Mouse (Mus musculus) adrenal gland, adult 8-10 months (tissue): ENCODE data around the gene Zfyve27. TPM values are rescaled to one million over a fixed set of nuclear protein-coding genes. Genes with fewer than 3 reads are reported as not detected.

Experiments used
- DNase-seq: peaks from one replicate; pipeline ENCODE4 v3.0.0; 2022
- total RNA-seq, 4 experiments: library from RNA; stranded (reverse); gene quantifications; 2 replicates each; pipeline ENCODE4 v1.2.4; 2022

Gene Zfyve27
- 10 to 100 TPM; 53.2 to 70.1 (median 61.8) TPM for total RNA-seq

DNA sequence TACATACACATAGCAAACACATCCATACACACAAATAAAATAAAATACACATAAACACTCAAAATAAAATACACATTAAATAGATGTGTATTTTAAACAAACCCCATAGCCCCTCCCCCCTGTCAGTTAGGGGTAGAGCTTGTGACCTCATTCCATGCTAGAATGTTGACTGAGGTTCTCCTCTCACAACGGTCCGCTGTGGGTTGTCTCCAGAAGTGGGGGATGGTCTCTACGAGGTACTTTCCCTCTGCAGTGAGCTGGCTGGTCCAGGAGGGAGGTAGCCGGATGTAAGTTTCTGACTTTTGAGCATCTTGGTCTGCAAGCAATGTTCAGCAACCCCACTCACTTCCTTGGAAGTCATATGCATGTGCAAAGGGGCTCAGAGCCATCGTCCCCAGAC lies at the start of gene Zfyve27:
Gene Zfyve27 (plus strand): TSS at position 188 of the 400 bp plus-strand sequence.
- DNase-seq, result no peak

- DNase-seq, result no peak
Measured at GRCm38 (mm10) chr19:42115783-42116335, 47.9 kb upstream of the Zfyve27 start.

- DNase-seq, result no peak
Measured at GRCm38 (mm10) chr19:42118142-42118541, 45.6 kb upstream of the Zfyve27 start.

DNA sequence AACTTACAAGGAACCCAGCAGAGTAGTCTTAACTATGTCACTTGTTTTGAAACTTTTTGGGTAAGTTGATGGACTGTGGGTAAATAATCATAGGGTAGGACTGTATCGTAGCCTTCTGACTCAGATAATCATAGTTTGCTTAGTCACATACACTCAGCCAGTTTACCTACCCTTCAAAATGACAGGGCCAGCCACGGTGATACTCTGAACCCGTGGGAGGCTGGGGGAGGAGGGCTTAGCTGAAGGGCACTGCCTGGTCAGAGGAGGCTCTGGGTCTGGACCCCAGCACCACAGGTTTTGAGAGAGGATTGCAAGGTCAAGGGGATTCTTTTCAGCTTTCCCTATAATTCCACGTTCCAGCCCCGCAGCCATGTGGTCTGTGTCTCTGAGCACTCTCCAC lies 45.2 kb upstream of the Zfyve27 start:
- DNase-seq, result no peak

DNA sequence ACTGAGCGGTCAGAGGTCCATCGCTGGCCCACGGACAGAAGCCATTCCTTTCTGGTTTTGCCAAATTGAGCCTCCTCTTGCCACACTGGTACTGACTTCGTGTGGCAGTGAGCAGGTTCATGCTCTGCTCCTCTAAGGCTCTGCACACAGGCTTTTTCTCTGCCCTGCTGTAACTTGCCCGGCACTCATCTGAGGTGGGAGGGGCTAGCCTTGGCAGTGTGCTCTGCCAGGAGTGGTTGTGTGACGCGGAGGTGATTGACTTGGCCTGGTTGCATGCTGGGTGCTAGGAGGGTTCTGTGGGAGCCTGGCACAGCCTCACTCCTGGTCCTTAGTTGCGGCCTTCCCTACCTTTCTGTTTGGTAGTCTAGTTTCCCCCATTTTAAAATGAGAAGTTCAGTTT lies 43.3 kb upstream of the Zfyve27 start:
- no peak for DNase-seq

- DNase-seq, result no peak
Measured at GRCm38 (mm10) chr19:42124684-42125083, 39.1 kb upstream of the Zfyve27 start.

- no peak for DNase-seq
Measured at GRCm38 (mm10) chr19:42125501-42126218, 38.1 kb upstream of the Zfyve27 start.

GRCm38 (mm10) chr19:42126219-42126605 lies 37.5 kb upstream of the Zfyve27 start:
- DNase-seq, result peak; percentile 79

DNA sequence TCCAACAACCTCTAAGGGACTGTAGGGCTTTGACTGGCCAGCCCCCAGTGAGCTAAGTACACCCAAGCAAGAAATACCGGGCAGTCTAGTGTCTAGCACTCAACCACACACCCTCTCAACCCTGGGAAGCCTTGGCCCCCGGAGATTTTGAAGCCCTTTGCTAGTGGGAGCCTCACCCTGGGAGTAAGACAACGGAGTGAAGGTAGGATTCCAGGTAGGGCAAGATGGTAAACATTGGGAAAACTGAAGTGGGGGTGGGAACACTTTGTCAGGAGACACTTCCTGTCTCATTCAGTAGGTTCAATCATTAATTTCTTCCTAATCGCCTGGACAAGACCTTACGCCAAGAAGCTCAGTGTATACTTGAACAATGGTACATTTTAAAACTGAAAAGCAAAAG lies 36.7 kb upstream of the Zfyve27 start:
- DNase-seq, result no peak

DNA sequence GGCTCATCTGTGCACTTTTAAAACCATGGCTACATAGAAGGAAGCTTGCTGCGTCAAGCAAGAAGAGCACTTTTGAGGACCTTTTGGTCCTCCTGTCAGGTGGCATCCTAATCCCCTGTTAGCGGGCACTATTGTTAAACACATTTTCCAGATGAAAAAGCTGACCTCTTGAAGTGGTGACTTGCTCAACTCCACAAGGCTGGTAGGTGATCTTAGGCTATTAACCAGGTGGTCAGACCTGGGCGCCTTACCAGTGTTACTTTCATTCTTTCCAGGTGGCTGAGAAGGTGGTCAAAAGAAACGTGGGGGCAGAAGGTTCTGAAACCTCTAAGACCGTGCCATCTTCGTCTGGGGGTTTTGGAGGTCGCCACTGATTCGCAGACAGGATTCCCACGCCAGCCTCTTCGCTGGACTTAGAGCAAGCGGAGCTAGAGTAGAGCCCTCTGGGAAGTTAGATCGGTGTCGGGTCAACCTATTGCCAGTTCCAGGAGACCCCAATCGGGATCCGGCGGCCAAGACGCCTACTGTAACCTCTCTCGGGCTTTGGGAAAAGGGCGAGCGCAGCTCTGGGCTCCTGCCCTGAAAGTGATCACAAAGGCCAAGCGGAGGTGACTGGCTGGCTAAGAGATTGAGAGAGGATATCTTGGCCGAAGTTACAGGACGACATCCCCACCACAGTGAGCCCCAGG lies 35.6 kb upstream of the Zfyve27 start:
- DNase-seq, result no peak

DNA sequence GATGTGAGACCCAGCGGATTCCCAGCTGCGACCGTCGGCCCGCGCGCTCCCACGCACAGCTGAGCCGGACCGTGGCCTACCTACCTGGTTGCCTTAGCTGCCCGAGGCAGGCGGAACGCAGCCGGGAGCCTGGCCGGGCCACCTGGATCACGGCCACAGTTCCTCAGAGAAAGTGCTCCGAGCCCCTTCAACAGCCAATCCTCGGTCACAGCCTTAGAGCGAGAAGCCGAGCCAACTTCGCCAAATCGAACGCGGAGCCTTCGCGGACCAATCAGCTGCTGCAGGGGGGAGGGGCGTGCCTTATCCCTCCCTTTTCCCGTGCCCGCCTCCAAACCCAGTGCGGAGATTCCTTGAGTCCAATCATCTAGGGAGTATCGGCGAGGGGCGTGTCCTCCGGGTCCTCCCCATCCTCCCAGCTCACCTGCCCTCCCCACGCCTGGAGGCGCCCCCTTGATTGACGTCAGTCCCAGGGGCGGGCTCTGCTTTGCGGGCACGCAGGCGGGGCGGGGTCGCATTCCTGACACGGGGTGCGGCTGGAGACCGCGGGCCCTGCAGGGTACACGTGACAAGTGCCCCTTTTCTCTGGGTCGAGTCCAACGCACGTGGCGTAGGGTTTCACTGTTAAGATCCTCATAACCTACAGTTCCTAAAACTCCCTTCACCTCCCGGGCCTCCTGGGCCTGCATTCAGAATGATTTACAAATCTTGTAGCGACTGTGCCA lies 34.8 kb upstream of the Zfyve27 start, which contains the start of gene Avpi1:
Gene Avpi1 (minus strand): TSS at position 273 of the 722 bp plus-strand sequence.
- DNase-seq, result peak; percentile 99

DNA sequence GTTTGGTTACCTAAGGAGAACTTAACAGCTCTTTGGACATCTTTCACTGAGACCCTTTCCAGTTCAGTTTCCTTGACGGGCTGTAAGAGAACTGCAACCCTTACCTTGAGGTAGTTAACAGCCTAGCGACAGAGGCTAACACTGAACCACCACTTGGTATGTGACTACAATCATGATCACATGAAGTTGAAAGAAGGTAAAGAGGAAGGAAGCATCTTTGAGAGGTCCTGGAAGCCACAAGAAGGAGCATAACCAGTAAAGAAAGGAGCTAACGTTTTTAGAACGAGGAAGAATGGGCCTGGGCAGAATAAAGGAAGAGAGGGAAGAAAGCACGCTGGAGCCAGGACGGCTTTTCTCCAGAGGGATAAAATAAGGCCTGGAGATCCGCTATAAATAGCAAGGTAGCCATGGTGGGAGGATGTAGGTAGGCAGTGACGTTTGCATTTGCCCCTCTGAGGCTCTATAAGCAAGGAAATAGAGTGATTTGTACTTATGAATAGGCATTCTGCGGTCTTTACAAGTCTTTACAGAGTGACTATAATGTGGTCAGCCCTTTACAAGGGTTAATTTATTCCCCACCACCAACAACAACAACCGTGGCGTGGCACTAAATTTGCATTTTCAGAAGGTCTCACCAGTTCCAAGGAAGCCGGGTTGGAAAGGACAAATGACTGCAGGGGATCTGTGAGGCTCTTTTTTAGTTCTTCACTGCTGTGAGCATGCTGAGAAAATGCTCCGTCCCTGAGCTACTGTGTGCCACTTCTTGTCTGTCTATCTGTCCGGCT lies 34.0 kb upstream of the Zfyve27 start:
- DNase-seq, result no peak

DNA sequence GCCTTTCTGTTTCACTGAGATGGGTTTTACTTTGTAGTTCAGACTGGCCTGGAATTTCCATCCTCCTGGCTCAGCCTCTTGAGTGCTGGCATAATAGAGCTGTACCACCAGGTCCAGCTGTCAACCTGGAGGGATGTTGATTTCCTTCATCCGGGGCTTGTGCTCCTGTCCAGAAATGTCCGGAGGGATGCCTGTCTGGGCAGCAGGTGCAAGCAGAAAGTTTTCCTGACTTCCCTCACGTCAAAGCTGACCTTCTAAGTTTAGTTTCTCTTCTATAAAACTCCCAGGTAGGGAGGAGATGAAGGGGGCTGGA lies 33.5 kb upstream of the Zfyve27 start:
- no peak for DNase-seq

DNA sequence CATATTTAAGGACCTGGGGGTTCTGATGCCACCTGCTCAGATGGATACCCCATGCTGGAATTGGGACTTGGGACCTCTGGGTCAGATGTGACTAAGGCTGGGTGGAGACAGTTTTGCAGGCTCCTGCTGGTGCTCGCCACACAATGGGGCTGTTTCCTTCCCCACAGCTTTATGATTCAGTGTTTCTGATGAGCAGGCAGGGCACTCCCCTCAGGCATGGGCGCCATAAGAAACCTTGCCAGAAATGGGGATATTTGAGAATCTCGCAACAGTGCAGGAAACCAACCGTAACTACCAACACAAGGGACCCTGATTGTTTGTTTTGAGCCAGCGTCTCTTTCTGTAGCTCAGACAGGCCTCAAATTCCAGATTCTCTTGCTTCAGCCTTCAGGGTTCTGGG lies 32.6 kb upstream of the Zfyve27 start:
- DNase-seq, result no peak

DNA sequence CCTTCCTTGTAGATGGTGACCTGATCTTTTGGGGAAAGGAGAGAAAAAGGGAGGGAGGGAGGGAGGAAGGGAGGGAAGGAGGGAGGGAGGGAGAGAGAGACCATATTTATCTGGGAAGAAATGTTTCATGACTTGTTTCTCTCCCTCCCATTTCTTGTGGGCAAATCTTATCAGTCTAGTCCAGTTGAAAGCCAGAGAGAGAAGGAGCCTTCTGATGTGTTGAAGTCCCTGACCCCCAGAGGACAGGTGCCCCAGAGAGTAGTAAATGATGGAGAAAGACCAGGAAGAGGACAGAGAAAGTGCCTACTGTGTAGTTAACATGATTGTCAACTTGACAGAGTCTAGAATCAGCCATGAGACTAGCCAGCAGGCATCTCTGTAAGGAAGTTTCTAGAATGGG lies 28.7 kb upstream of the Zfyve27 start:
- DNase-seq, result no peak

DNA sequence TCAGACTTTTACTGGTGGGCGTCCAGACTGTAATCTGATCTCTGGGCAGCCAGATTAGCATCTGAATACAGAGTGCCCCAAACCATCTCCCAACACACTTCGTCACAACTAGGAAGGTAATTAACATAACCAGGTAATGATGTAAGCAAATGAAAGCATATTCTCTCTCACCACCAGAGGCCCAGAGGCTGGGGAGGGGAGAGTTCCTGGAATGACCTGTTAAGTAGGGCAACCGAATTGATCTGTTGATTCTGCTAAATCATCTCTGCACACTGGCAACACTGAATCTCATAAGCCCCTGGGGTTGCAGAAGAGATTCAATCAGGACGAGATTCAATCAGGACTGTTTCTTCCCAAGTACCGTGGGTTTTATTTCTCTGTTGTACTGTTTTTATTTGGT lies 27.6 kb upstream of the Zfyve27 start:
- DNase-seq, result no peak

DNA sequence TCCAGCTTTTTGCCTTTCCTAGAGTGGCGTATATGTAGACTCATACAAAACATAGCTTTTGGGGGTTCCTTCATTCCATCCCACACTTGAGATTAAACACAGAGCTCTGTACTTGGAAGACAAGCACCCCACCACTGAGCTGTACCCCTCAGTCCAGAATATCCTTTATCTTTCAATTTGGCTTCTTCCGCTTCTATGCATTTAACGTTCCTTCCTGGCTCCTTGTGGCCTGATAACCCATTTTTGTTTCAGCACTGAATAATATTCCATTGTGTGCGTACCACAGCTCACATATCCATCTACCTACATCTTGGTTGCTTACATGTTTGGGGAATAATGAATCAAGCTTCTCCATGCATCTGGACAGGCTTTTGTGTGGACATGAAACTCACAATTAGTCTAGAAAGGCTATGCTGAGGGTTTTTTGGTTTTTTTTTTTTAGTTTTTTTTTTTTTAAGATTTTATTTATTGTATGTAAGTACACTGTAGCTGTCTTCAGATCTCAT lies 26.5 kb upstream of the Zfyve27 start:
- no peak for DNase-seq

DNA sequence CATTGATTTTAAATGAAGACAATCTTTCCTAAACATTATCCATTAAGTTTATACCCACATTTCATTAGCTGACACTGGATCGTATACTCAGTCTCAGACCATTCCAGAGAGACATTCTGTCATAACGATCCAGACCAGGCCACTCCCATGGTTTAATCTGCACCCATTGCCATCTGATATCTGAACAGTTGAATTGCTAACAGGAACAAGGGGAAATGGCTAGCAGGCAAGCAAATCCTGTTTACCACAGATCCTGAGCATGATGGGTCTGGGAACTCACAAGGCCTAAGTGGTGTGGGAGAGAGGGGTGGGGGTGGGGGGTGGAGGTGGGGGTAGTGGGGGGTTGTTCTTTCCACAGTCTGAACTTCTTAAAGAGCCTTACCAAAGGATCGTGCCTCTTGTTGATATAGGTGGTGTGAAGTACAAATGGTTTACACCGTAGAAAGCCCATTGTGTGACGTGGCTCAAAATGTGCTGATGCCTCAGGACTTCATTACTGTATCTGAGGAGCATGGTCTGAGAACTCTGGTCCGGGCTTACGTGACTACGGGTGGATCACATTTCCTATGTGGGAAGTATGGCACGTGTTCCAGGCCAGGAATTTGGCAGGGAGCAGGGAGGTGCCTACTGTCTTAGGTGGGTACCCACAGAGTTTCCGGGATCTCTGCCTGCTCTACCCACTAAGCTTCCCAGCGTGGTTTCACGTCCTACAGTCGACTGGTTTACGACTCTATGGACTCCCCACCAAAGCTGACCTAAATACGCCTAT lies 25.1 kb upstream of the Zfyve27 start:
- no peak for DNase-seq

DNA sequence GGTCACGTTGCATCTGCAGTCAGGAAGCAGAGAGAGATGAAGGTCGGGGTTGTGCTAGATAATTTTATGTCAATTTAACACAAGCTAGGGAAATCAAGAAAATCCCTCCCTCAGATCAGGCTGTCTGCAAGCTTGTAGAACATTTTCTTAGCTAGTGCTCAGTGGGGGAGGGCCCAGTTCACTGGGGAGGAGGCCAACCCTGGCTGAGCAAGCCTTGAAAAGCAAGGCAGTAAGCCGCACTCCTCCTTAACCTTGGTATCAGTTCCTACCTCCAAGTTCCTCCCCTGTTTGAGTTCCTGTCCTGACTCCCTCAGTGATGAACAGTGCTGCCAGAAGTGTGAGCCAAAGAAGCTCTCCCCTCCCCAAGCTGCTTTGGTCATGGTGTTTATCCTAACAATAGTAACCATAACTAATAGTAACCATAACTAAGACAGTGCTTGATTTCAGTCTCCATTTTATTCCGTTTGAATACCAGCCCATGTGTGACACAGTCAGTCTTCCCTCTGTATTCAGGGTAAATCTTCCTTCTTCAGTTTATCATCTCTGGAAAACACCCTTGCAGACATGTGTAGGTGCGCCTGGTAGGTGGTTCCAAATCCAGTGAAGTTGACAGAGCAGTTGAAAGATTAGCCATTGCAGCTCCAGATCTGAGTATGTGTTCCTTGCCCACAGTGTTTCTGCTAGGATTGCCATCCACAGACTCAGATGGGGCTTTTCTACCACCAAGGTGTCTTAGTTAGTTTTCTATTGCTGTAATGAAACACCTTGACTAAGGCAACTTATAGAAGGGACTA lies 23.8 kb upstream of the Zfyve27 start:
- DNase-seq, result no peak

- no peak for DNase-seq
Measured at GRCm38 (mm10) chr19:42141998-42142397, 21.8 kb upstream of the Zfyve27 start.

DNA sequence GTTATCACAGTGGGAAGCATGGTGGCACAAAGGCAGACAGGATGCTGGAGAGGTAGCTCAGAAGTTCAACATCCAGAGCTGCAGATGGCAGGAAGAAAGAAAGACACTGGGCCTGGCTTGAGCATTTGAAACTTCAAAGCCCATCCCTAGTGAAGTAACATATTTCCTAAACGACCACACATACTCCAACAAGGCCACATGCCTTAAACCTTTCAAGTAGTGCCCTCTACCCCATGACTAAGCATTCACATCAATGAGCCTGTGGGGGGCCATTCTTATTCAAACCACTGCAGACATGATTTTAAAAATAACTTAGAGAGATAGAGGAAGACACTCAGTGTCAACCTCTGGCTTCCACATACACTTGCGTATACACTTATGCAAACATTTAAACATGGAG lies 21.0 kb upstream of the Zfyve27 start:
- no peak for DNase-seq
